Mouse (Mus musculus): ENCODE measurements around the gene Rpl34.

The Rpl34 gene

GRCm38 (mm10) chr3:130712891-130713290 is 17.3 kb downstream of the Rpl34 start:
- DNase-seq (ENCODE audit: low spot score): no peak

DNA sequence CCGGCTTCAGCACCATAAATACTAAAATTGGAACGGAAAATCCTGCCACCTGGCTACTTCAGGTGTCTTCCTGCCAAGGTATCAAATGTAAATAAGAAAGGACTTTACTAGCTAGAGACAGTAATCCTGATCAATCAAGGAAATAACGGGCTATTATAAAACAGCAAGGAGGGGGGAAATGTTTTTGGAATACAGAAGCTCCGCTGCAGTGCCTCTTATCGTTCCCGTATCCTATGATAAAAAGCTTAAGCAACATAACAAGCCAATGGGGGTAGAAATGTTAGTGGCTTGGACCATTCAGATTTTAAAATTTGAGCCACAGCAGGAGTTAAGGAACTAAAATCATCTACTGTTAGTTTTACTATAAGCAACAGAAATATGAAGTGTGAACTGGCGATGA is 20.1 kb downstream of the Rpl34 start:
- no peak for DNase-seq (ENCODE audit: low spot score)

DNA sequence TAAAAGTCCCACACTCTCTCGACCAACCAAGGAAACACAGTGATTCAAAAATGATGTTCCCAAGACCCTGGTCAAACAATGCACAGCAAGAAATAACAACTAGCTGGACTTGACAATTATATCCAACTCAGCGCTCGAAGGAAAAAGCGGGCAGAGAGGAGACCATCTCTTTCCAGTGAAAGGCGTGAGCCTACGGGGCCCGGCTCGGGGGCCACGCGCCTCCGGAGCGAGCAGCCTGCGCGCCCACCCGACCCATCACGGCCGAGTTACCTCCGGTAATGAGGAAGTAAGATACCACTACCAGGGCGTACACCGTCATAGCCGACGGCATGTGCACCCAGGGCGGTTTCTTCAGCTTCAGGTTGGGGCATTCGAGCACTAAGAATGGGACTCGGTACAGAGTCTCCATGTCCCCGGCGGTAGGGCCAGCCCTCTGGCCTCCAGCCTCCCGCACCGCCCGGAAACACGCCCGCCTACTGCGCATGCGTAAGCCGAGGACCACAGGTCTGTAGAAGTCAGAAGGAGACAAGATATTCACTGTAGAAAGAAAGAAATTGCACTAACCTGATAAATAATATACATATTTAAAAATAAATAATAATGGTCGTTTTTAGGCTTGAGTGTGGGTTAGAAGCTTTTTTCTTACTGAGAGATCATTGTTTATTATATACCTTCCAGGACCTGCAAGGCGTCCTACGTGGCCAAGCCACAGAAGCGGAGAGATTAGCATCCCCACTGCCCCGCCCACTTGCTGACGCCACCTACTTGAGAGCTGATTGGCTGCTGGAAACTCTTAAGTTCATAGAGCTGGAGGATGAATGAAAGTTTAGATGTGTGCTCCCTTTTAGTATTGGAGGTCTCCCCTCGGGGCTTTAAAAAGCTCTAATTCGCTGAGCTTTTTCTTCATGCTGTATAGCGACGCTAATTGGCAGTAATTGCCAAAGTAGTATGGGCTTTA is 21.0 kb downstream of the Rpl34 start, which contains the start of gene Ostc:
Ostc (minus strand) TSS at position 478 of the 958 bp plus-strand sequence.
- DNase-seq (ENCODE audit: low spot score): peak; percentile 98

DNA sequence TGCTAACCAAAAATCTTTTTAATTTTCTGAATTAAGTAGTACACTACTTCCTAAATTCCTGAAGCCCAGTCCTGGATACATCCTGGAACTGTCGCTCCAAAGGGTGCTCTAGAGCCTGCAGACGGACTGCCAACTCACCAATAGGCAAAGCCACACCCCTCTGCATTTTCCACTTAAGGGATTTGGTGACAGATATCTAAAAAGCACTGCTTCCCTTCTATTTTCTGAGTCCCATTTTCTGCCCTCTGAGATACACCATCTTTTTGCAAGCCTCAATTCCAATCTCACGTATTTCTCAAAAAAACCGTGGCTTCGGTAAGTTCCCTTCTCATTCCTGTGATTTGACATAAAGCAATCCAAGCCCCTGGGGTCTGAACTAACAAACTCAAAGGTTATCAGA is 21.7 kb downstream of the Rpl34 start:
- no peak for DNase-seq (ENCODE audit: low spot score)

- no peak for DNase-seq (ENCODE audit: low spot score)
Observed at GRCm38 (mm10) chr3:130702289-130702688, 27.9 kb downstream of the Rpl34 start.

GRCm38 (mm10) chr3:130697622-130698021 is 32.6 kb downstream of the Rpl34 start:
- no peak for DNase-seq (ENCODE audit: low spot score)

GRCm38 (mm10) chr3:130694705-130695104 is 35.5 kb downstream of the Rpl34 start:
- no peak for DNase-seq (ENCODE audit: low spot score)

DNA sequence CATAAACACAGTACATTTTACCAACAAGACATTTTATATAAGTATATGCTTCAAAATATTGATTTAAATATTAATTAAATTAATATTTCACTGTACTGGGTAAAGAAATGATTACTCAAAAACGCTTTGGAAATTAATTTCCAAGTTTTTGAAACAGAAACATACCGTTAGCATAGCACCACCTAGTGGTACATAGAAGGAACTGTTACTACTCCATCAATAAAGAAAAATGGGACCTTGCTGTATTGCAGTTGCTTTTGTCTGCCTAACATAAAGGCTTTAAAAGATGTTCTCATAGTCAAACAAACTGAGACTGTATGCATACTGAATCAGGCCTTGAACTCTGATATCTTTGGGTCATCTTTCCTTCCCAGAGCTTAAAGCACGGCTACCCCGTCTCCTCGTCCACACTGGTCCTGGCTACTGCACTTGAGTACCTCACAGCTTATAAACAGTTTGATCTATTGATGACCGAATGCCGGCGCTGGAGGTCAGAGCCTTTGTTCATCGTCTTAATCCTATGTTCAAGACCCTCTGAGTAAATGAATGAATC is 36.1 kb downstream of the Rpl34 start:
- no peak for DNase-seq (ENCODE audit: low spot score)

GRCm38 (mm10) chr3:130691596-130692170 is 38.5 kb downstream of the Rpl34 start:
- DNase-seq (ENCODE audit: low spot score): no peak

DNA sequence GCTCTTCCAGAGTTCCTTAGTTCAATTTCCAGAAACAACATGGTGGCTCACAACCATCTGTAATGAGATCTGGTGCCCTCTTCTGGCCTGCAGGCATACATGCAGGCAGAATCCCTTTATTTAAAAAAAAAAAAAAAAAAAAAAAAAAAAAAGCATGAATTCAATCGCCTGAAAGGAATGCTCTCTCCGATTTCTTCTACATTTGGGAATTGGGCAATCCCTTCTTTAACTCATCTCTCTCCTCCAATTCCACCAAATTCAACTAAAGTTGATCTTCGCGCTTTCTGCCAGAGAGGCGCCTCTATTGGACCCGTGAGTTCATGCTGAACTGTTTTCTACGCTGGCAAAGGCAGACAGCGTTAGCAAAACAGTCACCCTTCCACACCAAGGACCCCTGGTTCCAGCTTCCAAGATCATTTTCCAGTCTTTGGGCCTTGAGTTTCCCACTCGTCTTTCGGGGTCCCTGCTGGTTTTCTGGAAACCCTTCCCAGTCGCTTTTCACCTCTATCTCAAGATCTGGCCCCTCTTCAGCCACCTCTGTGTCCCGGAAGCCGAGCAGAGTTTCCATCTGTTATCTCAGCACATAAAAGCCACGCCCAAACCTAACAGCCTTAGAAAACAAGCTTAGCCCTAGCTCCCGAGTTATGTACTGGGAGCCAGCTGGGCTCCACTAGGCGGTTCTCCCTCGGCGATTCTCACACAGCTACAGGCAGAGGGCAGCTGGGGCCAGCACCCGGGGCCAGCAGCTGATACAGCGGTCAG is 39.2 kb downstream of the Rpl34 start:
- peak; percentile 16 for DNase-seq (ENCODE audit: low spot score)

- DNase-seq (ENCODE audit: low spot score): peak; percentile 82
Observed at GRCm38 (mm10) chr3:130689630-130690029, 40.6 kb downstream of the Rpl34 start.

DNA sequence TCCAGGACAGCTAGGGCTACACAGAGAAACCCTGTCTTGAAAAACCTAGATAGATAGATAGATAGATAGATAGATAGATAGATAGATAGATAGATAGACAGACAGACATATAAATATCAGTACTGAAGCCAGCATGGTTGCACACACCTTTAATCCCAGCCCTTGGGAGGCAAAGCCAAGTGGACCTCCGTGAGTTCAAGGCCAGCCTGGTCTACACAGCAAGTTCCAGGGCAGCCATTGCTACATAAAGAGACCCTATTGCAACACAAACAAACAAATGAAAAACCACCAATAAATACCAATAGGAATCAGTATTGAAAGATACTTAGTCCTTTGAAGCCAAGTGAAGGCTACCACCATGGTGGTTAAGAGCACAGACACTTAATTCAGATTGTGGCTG is 43.1 kb downstream of the Rpl34 start:
- DNase-seq (ENCODE audit: low spot score): no peak

DNA sequence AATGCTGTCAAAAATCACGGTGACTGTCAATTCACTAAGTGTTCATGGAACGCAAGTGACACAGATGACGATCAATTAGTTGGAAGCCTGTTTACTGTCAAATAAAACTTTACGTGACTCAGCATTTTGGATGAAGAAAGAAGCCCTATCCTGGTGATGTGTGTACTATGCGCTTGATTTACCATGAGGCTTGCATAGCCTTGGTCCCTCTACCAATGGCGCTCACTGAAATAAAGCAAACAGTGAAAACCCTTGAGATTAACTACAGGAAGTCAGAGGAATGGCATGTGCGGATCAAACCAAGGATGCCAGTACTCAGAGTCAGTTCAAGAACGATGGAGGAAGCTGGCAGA is 45.2 kb downstream of the Rpl34 start:
- no peak for DNase-seq (ENCODE audit: low spot score)

DNA sequence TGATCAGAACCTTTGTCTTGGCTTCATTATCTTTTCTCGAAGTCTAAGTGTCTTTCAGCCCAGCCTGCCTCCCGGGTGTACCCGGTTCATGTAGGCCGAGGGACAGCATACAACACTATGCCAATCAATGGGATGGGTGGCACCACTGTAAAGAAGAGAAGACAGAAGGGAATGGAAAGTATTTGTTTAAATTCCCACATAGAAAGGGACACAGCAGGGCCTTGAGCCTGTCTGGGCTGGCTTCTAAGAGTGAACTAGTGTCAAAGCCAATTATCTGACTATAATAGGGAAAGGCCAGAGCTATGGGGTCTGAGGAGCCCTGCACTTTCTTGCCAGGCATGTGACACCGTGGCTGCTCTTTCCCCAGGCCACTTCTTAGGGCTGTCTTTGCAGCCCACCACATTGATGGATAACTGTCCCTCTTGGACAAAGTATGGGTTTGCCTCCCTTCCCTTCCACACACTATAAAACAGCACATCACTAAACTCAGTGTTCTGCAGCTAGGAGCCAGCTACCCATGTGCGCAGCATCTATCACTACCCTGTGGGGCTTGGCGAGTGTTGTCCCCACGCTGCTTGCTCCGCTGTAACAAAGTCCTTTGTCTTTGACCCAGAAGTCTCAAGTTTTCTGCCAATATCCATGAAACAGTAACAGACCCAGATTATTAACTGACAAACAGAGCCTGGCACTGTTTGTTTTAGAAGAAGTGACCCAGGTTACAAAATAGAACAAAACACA is 45.8 kb downstream of the Rpl34 start:
- no peak for DNase-seq (ENCODE audit: low spot score)

DNA sequence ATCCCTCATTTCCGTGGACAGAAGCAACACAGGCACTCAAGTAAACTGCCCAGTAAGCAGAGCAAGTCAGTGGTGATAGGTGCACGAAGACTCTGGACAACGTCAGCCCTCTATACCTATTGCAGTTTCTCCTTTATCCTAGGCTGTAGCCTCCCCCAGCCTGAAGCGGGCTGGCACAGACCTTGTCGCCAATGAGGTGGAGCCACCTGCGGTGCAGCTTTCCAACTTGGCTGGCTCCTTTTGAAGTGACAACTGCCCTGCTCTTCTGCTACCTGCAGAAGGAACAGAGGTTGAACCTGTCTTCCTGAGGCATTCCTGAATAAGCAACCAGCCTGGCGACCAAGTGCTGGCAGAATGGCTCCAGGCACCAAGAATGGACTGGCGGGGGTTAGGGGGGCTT is 46.4 kb downstream of the Rpl34 start:
- no peak for DNase-seq (ENCODE audit: low spot score)

- DNase-seq (ENCODE audit: low spot score): no peak
Observed at GRCm38 (mm10) chr3:130682183-130682582, 48.0 kb downstream of the Rpl34 start.

GRCm38 (mm10) chr3:130681226-130681625 is 49.0 kb downstream of the Rpl34 start:
- DNase-seq (ENCODE audit: low spot score): no peak

- no peak for DNase-seq (ENCODE audit: low spot score)
Observed at GRCm38 (mm10) chr3:130677671-130678460, 52.3 kb downstream of the Rpl34 start.

Measured in urinary bladder, postnatal 14 days (tissue).